Mouse (Mus musculus): ENCODE data around the gene Ptprcap. TPM values are rescaled to one million over a fixed set of nuclear protein-coding genes. Genes with fewer than 3 reads are reported as not detected.

Ptprcap gene
- total and polyA plus RNA-seq, 2 experiments: 1.7 to 8.2 TPM

GRCm38 (mm10) chr19:4145936-4146335 lies 7.5 kb upstream of the Ptprcap start:
- 96% methylated on average over 5 of the region's 5 CpGs for WGBS
- Histone ChIP-seq H3K4me3 (ENCODE audit: insufficient read depth, low read depth, low read length) (no peak overlapping the region), H3K4me1 (ENCODE audit: control insufficient read depth, insufficient read depth, low read length) (peaks cover 18% of the 10 kb centered on the region), H3K79me2 (ENCODE audit: control insufficient read depth, insufficient read depth, low read length) (peaks cover 15% of the 10 kb centered on the region; the same call in 1 of the 2 replicates), H3K36me3 (ENCODE audit: control insufficient read depth, insufficient read depth, low read length) (no peaks in the 10 kb centered on the region), H3K27ac (replicated peaks; ENCODE audit: insufficient read depth, low read depth, low read length) (no peak overlapping the region), H3K27me3 (ENCODE audit: control insufficient read depth, insufficient read depth, low read length) (no peaks in the 10 kb centered on the region), H3K9ac (ENCODE audit: low read depth, low read length) (no peak overlapping the region)
- DNase-seq (ENCODE audit: extremely low read depth, low read depth, low spot score): no peak
- no peak for TF ChIP-seq POLR2A (IDR thresholded peaks at IDR 0.05; ENCODE audit: extremely low read depth, insufficient read depth, low read length)
- TF ChIP-seq CTCF (IDR thresholded peaks at IDR 0.05; ENCODE audit: low read depth, low read length): no peak

DNA sequence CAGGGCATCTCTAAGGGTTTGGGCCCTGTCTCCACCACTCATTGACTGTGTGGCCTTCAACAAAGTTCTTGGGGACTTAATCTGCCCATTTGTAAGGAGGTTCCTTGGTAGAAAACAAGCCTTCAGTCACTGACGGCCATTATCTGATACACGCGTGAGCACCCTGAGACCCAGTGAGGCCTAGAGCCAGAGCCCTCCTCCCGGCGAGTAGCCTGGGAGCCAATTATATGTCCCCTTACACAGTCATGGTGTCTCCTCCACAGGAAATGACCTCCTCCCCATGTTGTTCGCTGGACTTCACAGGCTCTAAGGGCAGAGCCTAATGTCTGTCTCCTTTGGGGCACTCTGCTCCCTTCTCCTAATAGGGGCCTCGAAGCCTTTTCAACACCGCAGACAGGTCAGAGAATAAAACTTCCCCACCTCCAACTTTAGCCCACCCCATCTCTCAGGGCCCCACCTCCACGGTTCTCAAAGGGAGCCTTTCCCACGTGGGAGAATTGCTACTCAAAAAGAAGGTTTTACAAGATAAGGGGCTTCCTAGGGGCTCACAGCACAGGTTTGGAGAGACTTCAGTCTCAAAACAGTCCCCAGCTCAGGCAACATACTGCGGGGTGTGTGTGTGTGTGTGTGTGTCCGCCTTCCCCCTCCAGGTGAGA lies 6.9 kb upstream of the Ptprcap start:
- Histone ChIP-seq H3K27ac (replicated peaks; ENCODE audit: insufficient read depth, low read depth, low read length) (peak overlapping the region; percentile 7; the same call in 1 of the 2 replicates), H3K4me1 (ENCODE audit: control insufficient read depth, insufficient read depth, low read length) (peaks cover 18% of the 10 kb centered on the region)

DNA sequence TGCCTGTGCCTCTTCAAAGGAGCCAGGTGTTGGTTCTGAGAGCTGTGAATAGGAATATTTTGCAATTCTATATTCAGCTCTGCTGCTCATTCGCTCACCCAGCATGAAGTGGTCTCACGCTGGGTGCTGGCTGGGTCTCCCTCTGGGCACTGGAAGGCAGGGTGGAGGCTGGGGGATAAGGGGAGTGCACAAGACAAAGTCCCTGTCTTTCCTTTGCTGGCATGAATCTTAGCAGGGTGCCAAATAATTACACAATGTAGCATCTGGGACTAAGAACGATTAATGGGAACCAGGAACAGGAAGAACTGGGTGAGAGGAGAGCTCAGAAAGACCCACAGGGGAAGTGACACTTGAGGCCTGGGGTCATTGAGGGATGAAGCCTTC lies 6.4 kb upstream of the Ptprcap start:
- Histone ChIP-seq H3K4me3 (ENCODE audit: insufficient read depth, low read depth, low read length) (no peak overlapping the region), H3K79me2 (ENCODE audit: control insufficient read depth, insufficient read depth, low read length) (peaks cover 15% of the 10 kb centered on the region; the same call in 1 of the 2 replicates), H3K36me3 (ENCODE audit: control insufficient read depth, insufficient read depth, low read length) (0 out of 2 replicates have a peak, but pooled peaks cover 2% of the 10 kb centered on the region), H3K27me3 (ENCODE audit: control insufficient read depth, insufficient read depth, low read length) (no peaks in the 10 kb centered on the region), H3K9ac (ENCODE audit: low read depth, low read length) (no peak overlapping the region), H3K4me1 (ENCODE audit: control insufficient read depth, insufficient read depth, low read length) (peaks cover 18% of the 10 kb centered on the region), H3K27ac (replicated peaks; ENCODE audit: insufficient read depth, low read depth, low read length) (peak overlapping the region; percentile 11)
- 60% methylated on average over 3 of the region's 3 CpGs for WGBS
- no peak for TF ChIP-seq POLR2A (IDR thresholded peaks at IDR 0.05; ENCODE audit: extremely low read depth, insufficient read depth, low read length)
- no peak for TF ChIP-seq CTCF (IDR thresholded peaks at IDR 0.05; ENCODE audit: low read depth, low read length)
- DNase-seq (ENCODE audit: extremely low read depth, low read depth, low spot score): peak; percentile 66

More for the DNA sequence above, 6.9 kb upstream of the Ptprcap start:
- no peak for DNase-seq (ENCODE audit: extremely low read depth, low read depth, low spot score)
- Histone ChIP-seq H3K27me3 (ENCODE audit: control insufficient read depth, insufficient read depth, low read length) (no peaks in the 10 kb centered on the region), H3K4me3 (ENCODE audit: insufficient read depth, low read depth, low read length) (no peak overlapping the region), H3K36me3 (ENCODE audit: control insufficient read depth, insufficient read depth, low read length) (no peaks in the 10 kb centered on the region), H3K79me2 (ENCODE audit: control insufficient read depth, insufficient read depth, low read length) (peaks cover 15% of the 10 kb centered on the region; the same call in 1 of the 2 replicates), H3K9ac (ENCODE audit: low read depth, low read length) (no peak overlapping the region)
- WGBS: 84% methylated on average over 12 of the region's 12 CpGs
- no peak for TF ChIP-seq CTCF (IDR thresholded peaks at IDR 0.05; ENCODE audit: low read depth, low read length)
- no peak for TF ChIP-seq POLR2A (IDR thresholded peaks at IDR 0.05; ENCODE audit: extremely low read depth, insufficient read depth, low read length)

DNA sequence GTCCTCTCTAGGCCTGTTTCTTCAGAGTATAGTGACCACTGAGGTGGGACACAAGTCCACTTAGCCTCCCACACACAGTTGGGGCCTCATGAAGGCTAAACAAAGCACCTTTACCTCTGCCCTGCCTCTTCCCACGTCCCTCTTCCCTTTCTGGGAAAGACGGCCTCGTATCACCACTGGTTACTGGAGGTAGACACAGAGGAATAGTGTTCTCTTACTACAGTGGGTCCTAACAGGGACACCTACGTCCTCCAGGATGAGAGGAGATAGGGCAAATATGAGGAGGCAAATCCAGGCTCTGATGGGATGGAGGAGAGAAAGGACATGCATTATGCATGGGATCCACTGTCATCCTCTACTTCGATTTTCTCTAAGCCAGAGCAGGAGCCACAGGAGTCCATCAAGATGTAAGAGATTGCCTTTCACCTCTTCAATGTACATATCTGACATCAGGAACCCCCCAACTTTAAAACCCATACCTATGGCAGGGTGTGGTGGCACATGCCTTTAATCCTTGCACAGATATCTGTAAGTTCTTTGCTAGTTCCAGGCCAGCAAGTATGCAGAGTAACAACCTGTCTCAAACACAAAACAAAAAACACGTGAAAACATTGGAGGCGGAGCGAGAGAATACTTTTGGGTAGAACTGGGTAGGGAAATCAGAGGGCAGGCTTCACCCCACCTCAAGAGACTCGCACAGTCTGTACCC lies 5.5 kb upstream of the Ptprcap start:
- H3K27me3 ChIP-seq (ENCODE audit: control insufficient read depth, insufficient read depth, low read length): no peaks in the 10 kb centered on the region
- peak; percentile 84 for DNase-seq (ENCODE audit: extremely low read depth, low read depth, low spot score)
- peak overlapping the region; percentile 11 for H3K27ac ChIP-seq (replicated peaks; ENCODE audit: insufficient read depth, low read depth, low read length)
- WGBS: 50% methylated on average over 9 of the region's 9 CpGs
- H3K9ac ChIP-seq (ENCODE audit: low read depth, low read length): peak overlapping the region; percentile 31
- TF ChIP-seq POLR2A (IDR thresholded peaks at IDR 0.05; ENCODE audit: extremely low read depth, insufficient read depth, low read length) (no peak), CTCF (IDR thresholded peaks at IDR 0.05; ENCODE audit: low read depth, low read length) (no peak)
- peaks cover 18% of the 10 kb centered on the region for H3K4me1 ChIP-seq (ENCODE audit: control insufficient read depth, insufficient read depth, low read length)
- H3K36me3 ChIP-seq (ENCODE audit: control insufficient read depth, insufficient read depth, low read length): 0 out of 2 replicates have a peak, but pooled peaks cover 2% of the 10 kb centered on the region
- no peak overlapping the region; the same call in 1 of the 2 replicates for H3K4me3 ChIP-seq (ENCODE audit: insufficient read depth, low read depth, low read length)
- peaks cover 15% of the 10 kb centered on the region; the same call in 1 of the 2 replicates for H3K79me2 ChIP-seq (ENCODE audit: control insufficient read depth, insufficient read depth, low read length)

GRCm38 (mm10) chr19:4148491-4148806 lies 5.0 kb upstream of the Ptprcap start, which contains the start of gene Coro1b:
Gene Coro1b (plus strand): TSS chr19:4148619.
- H3K27ac ChIP-seq (replicated peaks; ENCODE audit: insufficient read depth, low read depth, low read length): peak within 1 kb of the TSS; percentile 11
- no peak for DNase-seq (ENCODE audit: extremely low read depth, low read depth, low spot score)
- peak within 1 kb of the TSS; percentile 86 for H3K9ac ChIP-seq (ENCODE audit: low read depth, low read length)
- H3K4me1 ChIP-seq (ENCODE audit: control insufficient read depth, insufficient read depth, low read length): peaks cover 18% of the 10 kb centered on the region
- no peaks in the 10 kb centered on the region for H3K27me3 ChIP-seq (ENCODE audit: control insufficient read depth, insufficient read depth, low read length)
- H3K79me2 ChIP-seq (ENCODE audit: control insufficient read depth, insufficient read depth, low read length): peaks cover 15% of the 10 kb centered on the region; the same call in 1 of the 2 replicates
- peak within 1 kb of the TSS; percentile 88 for H3K4me3 ChIP-seq (ENCODE audit: insufficient read depth, low read depth, low read length)
- WGBS: under 1% methylated on average over 33 of the region's 33 CpGs
- H3K36me3 ChIP-seq (ENCODE audit: control insufficient read depth, insufficient read depth, low read length): 0 out of 2 replicates have a peak, but pooled peaks cover 2% of the 10 kb centered on the region
- TF ChIP-seq POLR2A (IDR thresholded peaks at IDR 0.05; ENCODE audit: extremely low read depth, insufficient read depth, low read length): peak; percentile 93; the same call in 1 of the 2 replicates
- TF ChIP-seq CTCF (IDR thresholded peaks at IDR 0.05; ENCODE audit: low read depth, low read length): no peak

Data from liver, adult 2 months (tissue).